Mouse (Mus musculus) liver, embryonic 13.5 days (tissue): ENCODE measurements around the gene Angptl8. TPM values are rescaled to one million over a fixed set of nuclear protein-coding genes. Genes with fewer than 3 reads are reported as not detected.

ENCODE experiments used
- ATAC-seq: fragments of 200-750 bp; cut with Nextera tagmentation; 2 replicates; pipeline ENCODE4 v1.8.0; 2017; ENCODE audit warnings: low read depth, mild to moderate bottlenecking, moderate number of reproducible peaks, moderate library complexity
- DNase-seq: peaks from one replicate; pipeline ENCODE4 v3.0.0; 2022
- H3K27ac ChIP-seq: fragments of 300-500 bp; sonication (generic); 2 replicates; pipeline ENCODE4 v1.5.1; 2015; ENCODE audit warnings: moderate library complexity, mild to moderate bottlenecking, inconsistent platforms
- H3K27me3 ChIP-seq: fragments of 300-500 bp; sonication (generic); 2 replicates; pipeline ENCODE4 v1.6.1; 2015; ENCODE audit warnings: mild to moderate bottlenecking, inconsistent platforms
- H3K36me3 ChIP-seq: fragments of 300-500 bp; sonication (generic); 2 replicates; pipeline ENCODE4 v1.6.1; 2015; ENCODE audit warnings: mild to moderate bottlenecking, inconsistent platforms
- H3K4me1 ChIP-seq: fragments of 300-500 bp; sonication (generic); replicated peaks from 2 replicates; pipeline ENCODE4 v1.6.1; 2015; ENCODE audit warnings: inconsistent platforms
- H3K4me2 ChIP-seq: fragments of 300-500 bp; sonication (generic); 2 replicates; pipeline ENCODE4 v1.6.1; 2015; ENCODE audit warnings: inconsistent platforms, mild to moderate bottlenecking, moderate library complexity
- H3K4me3 ChIP-seq: fragments of 300-500 bp; sonication (generic); replicated peaks from 2 replicates; pipeline ENCODE4 v1.5.1; 2015; ENCODE audit warnings: mild to moderate bottlenecking, inconsistent platforms
- H3K9ac ChIP-seq: fragments of 300-500 bp; sonication (generic); 2 replicates; pipeline ENCODE4 v1.6.1; 2015; ENCODE audit warnings: mild to moderate bottlenecking, inconsistent platforms
- H3K9me3 ChIP-seq: fragments of 300-500 bp; sonication (generic); replicated peaks from 2 replicates; pipeline ENCODE4 v1.6.1; 2016; ENCODE audit warnings: inconsistent platforms
- WGBS: fragments of 180-500 bp; shearing (Covaris S2); methylation state at CpG from one replicate; pipeline ENCODE4 v1.1.7; 2015; ENCODE audit not compliant: insufficient replicate concordance; 5-methylcytosine and 5-hydroxymethylcytosine counted together
- polyA plus RNA-seq: library from polyadenylated mRNA; unstranded; fragments of >200 nt; fragmentation: Nextera tagmentation; extraction: Ambion mirVana; gene quantifications from 2 replicates; pipeline ENCODE4 v1.2.1, GENCODE M21; 2015

Angptl8 gene
- polyA plus RNA-seq, 1 experiment from 2014 or later: 15.5 TPM

GRCm38 (mm10) chr9:21830936-21831335, 4.4 kb upstream of the Angptl8 start:
- Histone ChIP-seq H3K4me1 (peaks cover 13% of the 10 kb centered on the region; the same call in 1 of the 2 replicates), H3K9me3 (no peaks in the 10 kb centered on the region), H3K36me3 (no peaks in the 10 kb centered on the region), H3K4me3 (no peak overlapping the region), H3K27ac (peak overlapping the region; percentile 11; the same call in 1 of the 2 replicates), H3K27me3 (no peaks in the 10 kb centered on the region), H3K4me2 (no peak overlapping the region), H3K9ac (no peak overlapping the region)
- ATAC-seq (no peak), DNase-seq (no peak)
- 78% methylated on average over 11 of the region's 11 CpGs for WGBS

DNA sequence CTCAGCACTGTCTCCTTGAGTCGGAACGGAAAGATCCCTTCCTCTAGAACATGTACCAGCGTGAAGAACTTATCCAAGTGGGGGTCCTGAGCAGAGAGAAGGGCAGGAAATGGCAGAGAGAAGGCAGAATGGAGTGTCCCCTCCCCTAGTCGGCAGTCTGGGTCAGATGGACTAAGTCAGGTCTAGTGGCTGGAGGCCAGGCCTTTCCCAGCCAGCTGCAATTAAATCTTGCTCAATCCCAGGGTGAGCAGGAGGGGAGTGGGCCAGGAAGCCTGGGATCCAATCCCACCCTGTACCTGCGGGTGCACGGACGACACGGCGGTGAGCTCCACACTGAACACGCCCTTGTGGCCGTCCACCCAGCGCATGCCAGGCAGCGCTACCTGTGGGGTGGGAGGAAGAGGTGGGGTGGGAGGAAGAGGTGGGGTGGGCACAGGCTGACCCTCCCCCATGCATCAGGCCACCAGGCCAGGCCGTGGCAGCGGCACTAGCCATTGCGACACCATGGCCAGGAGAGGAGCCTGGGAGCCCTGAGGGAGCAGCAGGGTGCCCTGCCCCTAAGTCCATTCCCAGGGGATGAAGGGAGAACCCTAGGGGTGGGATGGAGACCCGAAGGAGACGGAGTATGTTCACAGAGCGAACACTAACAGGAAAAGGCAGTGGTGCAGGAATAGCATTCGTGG, 3.6 kb upstream of the Angptl8 start:
- no peaks in the 10 kb centered on the region for H3K27me3 ChIP-seq
- H3K9me3 ChIP-seq: no peaks in the 10 kb centered on the region
- H3K9ac ChIP-seq: no peak overlapping the region
- 79% methylated on average over 20 of the region's 20 CpGs for WGBS
- peak; percentile 13; the same call in 1 of the 2 replicates for ATAC-seq
- H3K4me1 ChIP-seq: peaks cover 13% of the 10 kb centered on the region; the same call in 1 of the 2 replicates
- no peak overlapping the region for H3K4me3 ChIP-seq
- H3K36me3 ChIP-seq: 0 out of 2 replicates have a peak, but pooled peaks cover 1% of the 10 kb centered on the region
- H3K4me2 ChIP-seq: no peak overlapping the region
- H3K27ac ChIP-seq: peak overlapping the region; percentile 54
- DNase-seq: no peak

DNA sequence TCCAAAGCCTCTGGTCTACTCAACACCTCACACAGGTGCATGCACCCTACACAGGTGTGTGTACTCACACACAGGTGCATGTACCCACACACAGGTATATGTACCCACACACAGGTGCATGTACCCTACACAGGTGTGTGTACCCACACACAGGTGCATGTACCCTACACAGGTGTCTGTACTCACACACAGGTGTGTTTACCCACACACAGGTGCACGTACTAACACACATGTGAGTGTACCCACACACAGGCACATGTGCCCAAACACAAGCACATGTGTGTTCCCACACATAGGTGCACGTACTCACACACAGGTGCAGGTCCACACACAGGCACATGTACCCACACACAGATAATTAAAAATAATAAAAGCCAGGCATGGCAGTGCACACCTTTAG, 2.4 kb downstream of the Angptl8 start:
- H3K27me3 ChIP-seq: no peaks in the 10 kb centered on the region
- ATAC-seq: no peak
- peaks cover 17% of the 10 kb centered on the region for H3K4me1 ChIP-seq
- H3K27ac ChIP-seq: no peak overlapping the region
- DNase-seq: no peak
- no peak overlapping the region for H3K4me2 ChIP-seq
- H3K36me3 ChIP-seq: peaks cover 20% of the 10 kb centered on the region; the same call in 1 of the 2 replicates
- 72% methylated on average over 2 of the region's 2 CpGs for WGBS
- no peak overlapping the region for H3K4me3 ChIP-seq
- H3K9ac ChIP-seq: no peak overlapping the region
- no peaks in the 10 kb centered on the region for H3K9me3 ChIP-seq

- no peak overlapping the region for H3K9ac ChIP-seq
- DNase-seq: peak; percentile 17
- no peak overlapping the region for H3K27ac ChIP-seq
- no peak overlapping the region for H3K4me3 ChIP-seq
- H3K9me3 ChIP-seq: no peaks in the 10 kb centered on the region
- H3K4me1 ChIP-seq: peaks cover 21% of the 10 kb centered on the region
- no peak for ATAC-seq
- H3K27me3 ChIP-seq: no peaks in the 10 kb centered on the region
- H3K4me2 ChIP-seq: no peak overlapping the region
- WGBS: 42% methylated on average over 8 of the region's 8 CpGs
- H3K36me3 ChIP-seq: peaks cover 20% of the 10 kb centered on the region; the same call in 1 of the 2 replicates
Observed at GRCm38 (mm10) chr9:21840115-21840787, 4.9 kb downstream of the Angptl8 start.

DNA sequence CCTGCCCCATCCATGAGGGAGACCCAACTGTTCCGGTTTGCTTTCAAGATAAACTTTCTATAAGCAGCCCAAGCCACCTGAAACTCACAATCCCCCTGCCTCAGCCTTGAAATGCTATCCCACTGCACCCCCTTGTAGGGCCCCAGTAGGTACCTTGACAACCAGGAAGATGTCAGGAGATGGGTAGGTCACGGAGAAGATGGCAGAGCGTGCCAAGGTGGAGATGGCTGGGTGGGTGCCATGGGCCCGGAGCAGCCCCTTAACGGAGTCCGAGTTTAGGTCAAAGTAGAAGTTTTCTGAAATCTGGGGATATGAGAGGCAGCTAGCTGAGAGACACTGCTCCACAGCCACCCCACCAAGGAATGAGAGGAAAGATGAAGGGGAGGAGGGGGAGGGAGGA, 6.0 kb downstream of the Angptl8 start:
- no peaks in the 10 kb centered on the region for H3K27me3 ChIP-seq
- H3K36me3 ChIP-seq: peaks cover 20% of the 10 kb centered on the region; the same call in 1 of the 2 replicates
- no peak overlapping the region for H3K4me3 ChIP-seq
- WGBS: 80% methylated on average over 6 of the region's 6 CpGs
- no peak overlapping the region for H3K27ac ChIP-seq
- ATAC-seq (no peak), DNase-seq (no peak)
- no peak overlapping the region for H3K9ac ChIP-seq
- H3K4me2 ChIP-seq: no peak overlapping the region
- H3K9me3 ChIP-seq: no peaks in the 10 kb centered on the region
- H3K4me1 ChIP-seq: peaks cover 30% of the 10 kb centered on the region

DNA sequence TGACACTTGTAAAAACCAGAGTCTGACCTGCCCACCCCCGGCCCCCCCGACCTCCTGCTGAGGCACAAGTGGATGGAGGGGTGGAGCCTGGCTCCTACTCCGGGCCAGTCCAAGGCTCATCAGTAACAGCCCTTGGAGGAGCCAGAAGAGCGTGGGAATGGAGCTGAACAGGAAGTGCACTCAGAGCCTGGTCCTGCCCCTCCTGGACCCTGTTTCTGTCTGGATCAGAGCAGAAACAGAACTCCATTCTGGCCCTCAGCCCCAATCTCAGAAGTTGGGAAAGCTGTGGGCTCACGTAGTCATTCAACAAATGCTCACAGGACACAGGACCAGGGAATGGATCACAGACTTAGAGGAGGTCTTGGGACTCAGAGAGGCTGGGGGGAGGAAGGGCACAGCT, 7.1 kb downstream of the Angptl8 start:
- H3K27ac ChIP-seq: peak overlapping the region; percentile 18; the same call in 1 of the 2 replicates
- H3K9ac ChIP-seq: no peak overlapping the region
- no peaks in the 10 kb centered on the region for H3K9me3 ChIP-seq
- WGBS: 40% methylated on average over 5 of the region's 5 CpGs
- H3K27me3 ChIP-seq: no peaks in the 10 kb centered on the region
- DNase-seq: no peak
- peaks cover 12% of the 10 kb centered on the region; the same call in 1 of the 2 replicates for H3K36me3 ChIP-seq
- H3K4me2 ChIP-seq: no peak overlapping the region
- H3K4me1 ChIP-seq: peaks cover 30% of the 10 kb centered on the region
- ATAC-seq: no peak
- no peak overlapping the region for H3K4me3 ChIP-seq

GRCm38 (mm10) chr9:21843086-21843485, 7.8 kb downstream of the Angptl8 start:
- ATAC-seq (no peak), DNase-seq (no peak)
- no peak overlapping the region for H3K4me3 ChIP-seq
- peaks cover 6% of the 10 kb centered on the region; the same call in 1 of the 2 replicates for H3K36me3 ChIP-seq
- no peaks in the 10 kb centered on the region for H3K27me3 ChIP-seq
- H3K27ac ChIP-seq: 0 out of 2 replicates have a peak overlapping the region, but pooled peaks have one; percentile 18
- 62% methylated on average over 6 of the region's 6 CpGs for WGBS
- no peak overlapping the region for H3K4me2 ChIP-seq
- H3K9ac ChIP-seq: no peak overlapping the region
- no peaks in the 10 kb centered on the region for H3K9me3 ChIP-seq
- peaks cover 37% of the 10 kb centered on the region for H3K4me1 ChIP-seq

DNA sequence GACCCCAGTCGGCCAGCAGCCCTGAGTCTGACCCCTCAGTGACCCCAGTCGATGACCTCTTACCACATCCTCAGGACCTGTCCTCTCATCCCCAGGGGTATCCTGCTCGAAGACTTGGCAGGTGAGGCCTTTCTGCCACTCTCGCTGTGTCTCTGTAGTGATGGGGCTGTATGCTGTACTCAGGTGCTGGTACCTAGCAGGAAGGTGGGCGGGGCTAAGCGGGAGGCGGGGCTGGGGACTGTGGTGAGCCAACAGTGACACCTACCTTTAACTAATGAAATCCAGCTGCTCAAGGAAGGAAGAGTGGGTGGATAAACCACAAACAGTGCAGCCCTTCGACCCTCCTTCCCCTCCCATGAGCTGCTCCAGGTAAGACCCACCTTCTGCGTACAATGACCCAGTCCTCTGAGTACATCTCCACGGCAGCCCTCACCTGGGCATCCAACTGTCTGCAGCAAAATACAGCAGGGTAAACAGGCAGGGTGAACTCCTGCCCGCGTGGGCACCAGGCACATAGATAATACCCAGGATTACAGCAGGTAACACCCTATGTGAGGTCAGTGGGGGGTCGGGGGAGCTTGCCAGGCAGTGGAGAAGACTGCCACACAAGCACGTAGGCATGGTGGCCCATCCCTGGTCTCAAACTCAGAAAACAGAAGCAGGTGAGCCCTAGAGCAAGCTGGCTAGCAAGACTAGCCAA, 10.2 kb downstream of the Angptl8 start:
- H3K4me1 ChIP-seq: peaks cover 49% of the 10 kb centered on the region
- H3K27me3 ChIP-seq: no peaks in the 10 kb centered on the region
- H3K36me3 ChIP-seq: no peaks in the 10 kb centered on the region
- no peak overlapping the region for H3K9ac ChIP-seq
- DNase-seq: no peak
- H3K27ac ChIP-seq: no peak overlapping the region
- 44% methylated on average over 14 of the region's 14 CpGs for WGBS
- no peak overlapping the region for H3K4me3 ChIP-seq
- ATAC-seq: no peak
- no peaks in the 10 kb centered on the region for H3K9me3 ChIP-seq
- H3K4me2 ChIP-seq: no peak overlapping the region

GRCm38 (mm10) chr9:21846755-21847341, 11.5 kb downstream of the Angptl8 start:
- Histone ChIP-seq H3K27me3 (no peaks in the 10 kb centered on the region), H3K4me2 (peak overlapping the region; percentile 36), H3K9ac (no peak overlapping the region), H3K4me3 (no peak overlapping the region), H3K4me1 (peaks cover 60% of the 10 kb centered on the region), H3K9me3 (no peaks in the 10 kb centered on the region), H3K36me3 (no peaks in the 10 kb centered on the region), H3K27ac (peak overlapping the region; percentile 67)
- DNase-seq: no peak
- 23% methylated on average over 11 of the region's 11 CpGs for WGBS
- ATAC-seq: peak; percentile 32

DNA sequence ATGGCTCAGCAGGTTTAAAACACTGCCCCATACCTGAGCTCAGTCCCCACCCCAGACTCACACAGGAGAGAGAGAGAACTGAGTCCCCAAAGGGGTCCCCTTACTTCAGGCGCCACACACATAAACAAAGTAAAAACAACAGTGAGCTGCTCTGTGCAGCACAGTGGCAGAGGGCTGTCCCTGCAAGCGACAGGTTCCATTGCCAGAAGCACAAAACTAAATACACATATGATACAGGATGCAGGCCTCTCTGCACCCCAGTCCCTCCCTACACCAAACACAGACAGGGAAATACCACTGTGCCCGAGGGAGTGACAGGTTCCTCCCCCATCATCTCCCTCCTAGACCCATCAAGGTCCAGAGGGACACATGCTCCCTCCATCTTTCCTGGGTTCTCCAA, 12.1 kb downstream of the Angptl8 start:
- peak overlapping the region; percentile 67 for H3K27ac ChIP-seq
- H3K4me2 ChIP-seq: peak overlapping the region; percentile 36; the same call in 1 of the 2 replicates
- no peak overlapping the region for H3K4me3 ChIP-seq
- peaks cover 65% of the 10 kb centered on the region for H3K4me1 ChIP-seq
- ATAC-seq (no peak), DNase-seq (no peak)
- H3K36me3 ChIP-seq: no peaks in the 10 kb centered on the region
- no peaks in the 10 kb centered on the region for H3K27me3 ChIP-seq
- WGBS: 24% methylated on average over 3 of the region's 3 CpGs
- no peak overlapping the region for H3K9ac ChIP-seq
- H3K9me3 ChIP-seq: no peaks in the 10 kb centered on the region

DNA sequence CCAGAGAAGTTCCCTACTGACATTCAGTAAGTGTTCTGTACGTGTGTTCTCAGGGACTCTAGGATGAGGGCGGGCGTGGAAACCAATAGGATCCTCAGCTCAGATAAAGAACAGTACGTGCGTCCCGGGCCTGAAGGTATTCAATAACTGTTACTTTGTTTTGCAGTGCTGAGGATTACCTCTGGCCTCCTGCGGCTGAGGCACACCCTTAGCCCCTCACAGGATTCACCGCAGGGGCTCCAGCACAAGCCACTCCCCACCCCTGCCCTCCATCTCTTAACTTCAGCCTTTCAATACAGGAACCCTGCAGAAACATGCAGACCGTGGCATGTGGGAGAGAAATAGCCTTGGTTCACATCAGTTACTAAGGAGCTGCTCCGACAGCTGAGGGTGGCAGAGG, 12.6 kb downstream of the Angptl8 start:
- Histone ChIP-seq H3K4me2 (no peak overlapping the region), H3K36me3 (no peaks in the 10 kb centered on the region), H3K27me3 (no peaks in the 10 kb centered on the region), H3K4me1 (peaks cover 66% of the 10 kb centered on the region), H3K9me3 (no peaks in the 10 kb centered on the region), H3K9ac (no peak overlapping the region), H3K27ac (peak overlapping the region; percentile 67), H3K4me3 (no peak overlapping the region)
- ATAC-seq: no peak
- DNase-seq: no peak
- WGBS: 39% methylated on average over 10 of the region's 10 CpGs
